Mouse (Mus musculus) midbrain, embryonic 13.5 days (tissue): ENCODE measurements at regions not wholly inside any gene's neighbourhood (a gene's known extent, or its start where the extent isn't known, plus 50 kb on each side); places are given as distances from the start of the nearest gene placed in this dataset.

Experiments
- ATAC-seq: fragments of 200-750 bp; cut with Nextera tagmentation; 2 replicates; pipeline ENCODE4 v1.8.0; 2017; ENCODE audit warnings: mild to moderate bottlenecking, moderate TSS enrichment, moderate library complexity
- H3K27ac ChIP-seq: fragments of 300-500 bp; sonication (generic); 2 replicates; pipeline ENCODE4 v1.5.1; 2015; ENCODE audit warnings: inconsistent platforms, mild to moderate bottlenecking, moderate library complexity
- H3K27me3 ChIP-seq: fragments of 300-500 bp; sonication (generic); 2 replicates; pipeline ENCODE4 v1.6.1; 2015; ENCODE audit warnings: mild to moderate bottlenecking, inconsistent platforms
- H3K36me3 ChIP-seq: fragments of 300-500 bp; sonication (generic); 2 replicates; pipeline ENCODE4 v1.6.1; 2015; ENCODE audit warnings: mild to moderate bottlenecking, inconsistent platforms
- H3K4me1 ChIP-seq: fragments of 300-500 bp; sonication (generic); replicated peaks from 2 replicates; pipeline ENCODE4 v1.6.1; 2015; ENCODE audit warnings: inconsistent platforms
- H3K4me2 ChIP-seq: fragments of 300-500 bp; sonication (generic); replicated peaks from 2 replicates; pipeline ENCODE4 v1.6.1; 2015; ENCODE audit warnings: moderate library complexity, mild to moderate bottlenecking, inconsistent platforms
- H3K4me3 ChIP-seq: fragments of 300-500 bp; sonication (generic); replicated peaks from 2 replicates; pipeline ENCODE4 v1.5.1; 2015; ENCODE audit warnings: mild to moderate bottlenecking, inconsistent platforms
- H3K9ac ChIP-seq: fragments of 300-500 bp; sonication (generic); replicated peaks from 2 replicates; pipeline ENCODE4 v1.6.1; 2015; ENCODE audit warnings: mild to moderate bottlenecking, inconsistent platforms
- H3K9me3 ChIP-seq: fragments of 300-500 bp; sonication (generic); 2 replicates; pipeline ENCODE4 v1.6.1; 2016; ENCODE audit warnings: mild to moderate bottlenecking, inconsistent platforms
- WGBS: fragments of 180-500 bp; shearing (Covaris S2); methylation state at CpG from one replicate; pipeline ENCODE4 v1.1.7; 2015; 5-methylcytosine and 5-hydroxymethylcytosine counted together

GRCm38 (mm10) chr16:69515122-69515521 lies 348.4 kb downstream of the Speer2 start:
- Histone ChIP-seq H3K9me3 (no peaks in the 10 kb centered on the region), H3K36me3 (no peaks in the 10 kb centered on the region), H3K4me2 (no peak overlapping the region), H3K27me3 (no peaks in the 10 kb centered on the region), H3K9ac (no peak overlapping the region), H3K4me1 (no peaks in the 10 kb centered on the region), H3K4me3 (no peak overlapping the region), H3K27ac (no peak overlapping the region)
- no peak for ATAC-seq
- WGBS: 67% methylated on average over 1 of the region's 1 CpGs

GRCm38 (mm10) chr16:69477317-69477716 lies 386.2 kb downstream of the Speer2 start:
- Histone ChIP-seq H3K27me3 (no peaks in the 10 kb centered on the region), H3K27ac (no peak overlapping the region), H3K4me3 (no peak overlapping the region), H3K4me2 (no peak overlapping the region), H3K9me3 (no peaks in the 10 kb centered on the region), H3K36me3 (no peaks in the 10 kb centered on the region), H3K9ac (no peak overlapping the region), H3K4me1 (peaks cover 3% of the 10 kb centered on the region; the same call in 1 of the 2 replicates)
- 21% methylated on average over 4 of the region's 4 CpGs for WGBS
- ATAC-seq: 0 out of 2 replicates have a peak, but pooled peaks have one; percentile 53

- Histone ChIP-seq H3K36me3 (no peaks in the 10 kb centered on the region), H3K27ac (no peak overlapping the region), H3K9ac (peak overlapping the region; percentile 51; the same call in 1 of the 2 replicates), H3K4me1 (peaks cover 10% of the 10 kb centered on the region; the same call in 1 of the 2 replicates), H3K9me3 (no peaks in the 10 kb centered on the region), H3K27me3 (no peaks in the 10 kb centered on the region), H3K4me2 (peak overlapping the region; percentile 55), H3K4me3 (peak overlapping the region; percentile 35)
- 24% methylated on average over 9 of the region's 9 CpGs for WGBS
- peak; percentile 77 for ATAC-seq
Measured at GRCm38 (mm10) chr16:69469024-69469780, 394.3 kb downstream of the Speer2 start.

- Histone ChIP-seq H3K27ac (no peak overlapping the region), H3K36me3 (no peaks in the 10 kb centered on the region), H3K27me3 (no peaks in the 10 kb centered on the region), H3K4me3 (no peak overlapping the region), H3K9ac (no peak overlapping the region), H3K4me2 (no peak overlapping the region), H3K4me1 (no peaks in the 10 kb centered on the region), H3K9me3 (no peaks in the 10 kb centered on the region)
- ATAC-seq: no peak
- WGBS: 92% methylated on average over 2 of the region's 2 CpGs
Measured at GRCm38 (mm10) chr16:69459171-69459570, 404.4 kb downstream of the Speer2 start.

- Histone ChIP-seq H3K36me3 (no peaks in the 10 kb centered on the region), H3K27ac (peak overlapping the region; percentile 2; the same call in 1 of the 2 replicates), H3K9me3 (no peaks in the 10 kb centered on the region), H3K9ac (no peak overlapping the region), H3K27me3 (no peaks in the 10 kb centered on the region), H3K4me1 (peaks cover 5% of the 10 kb centered on the region; the same call in 1 of the 2 replicates), H3K4me3 (no peak overlapping the region), H3K4me2 (no peak overlapping the region)
- 46% methylated on average over 12 of the region's 12 CpGs for WGBS
- no peak for ATAC-seq
Measured at GRCm38 (mm10) chr16:69424661-69425634, 438.6 kb downstream of the Speer2 start.
